Mouse (Mus musculus) forebrain, embryonic 15.5 days (tissue): ENCODE data around the gene 1700017D01Rik. TPM values are rescaled to one million over a fixed set of nuclear protein-coding genes. Genes with fewer than 3 reads are reported as not detected.
"Not testable (repeated sequence)": the region's sequence is repeated elsewhere in the genome, so short reads cannot be mapped to it uniquely, and the experiment has no call there.

Experiments
- ATAC-seq: fragments of 200-750 bp; cut with Nextera tagmentation; replicated peaks from 2 replicates; pipeline ENCODE4 v1.8.0; 2017; ENCODE audit warnings: mild to moderate bottlenecking, moderate TSS enrichment, moderate library complexity
- H3K27ac ChIP-seq: fragments of 300-500 bp; sonication (generic); replicated peaks from 2 replicates; pipeline ENCODE4 v1.5.1; 2015; ENCODE audit warnings: mild to moderate bottlenecking, inconsistent platforms
- H3K27me3 ChIP-seq: fragments of 300-500 bp; sonication (generic); 2 replicates; pipeline ENCODE4 v1.6.1; 2015; ENCODE audit warnings: inconsistent platforms
- H3K36me3 ChIP-seq: fragments of 300-500 bp; sonication (generic); 2 replicates; pipeline ENCODE4 v1.6.1; 2015; ENCODE audit warnings: mild to moderate bottlenecking, inconsistent platforms
- H3K4me1 ChIP-seq: fragments of 300-500 bp; sonication (generic); 2 replicates; pipeline ENCODE4 v1.6.1; 2015; ENCODE audit warnings: inconsistent platforms
- H3K4me2 ChIP-seq: fragments of 300-500 bp; sonication (generic); replicated peaks from 2 replicates; pipeline ENCODE4 v1.6.1; 2015; ENCODE audit warnings: mild to moderate bottlenecking, inconsistent platforms
- H3K4me3 ChIP-seq: fragments of 300-500 bp; sonication (generic); 2 replicates; pipeline ENCODE4 v1.5.1; 2015; ENCODE audit warnings: mild to moderate bottlenecking, inconsistent platforms
- H3K9ac ChIP-seq: fragments of 300-500 bp; sonication (generic); replicated peaks from 2 replicates; pipeline ENCODE4 v1.6.1; 2015; ENCODE audit warnings: mild to moderate bottlenecking, inconsistent platforms
- H3K9me3 ChIP-seq: fragments of 300-500 bp; sonication (generic); 2 replicates; pipeline ENCODE4 v1.6.1; 2016; ENCODE audit warnings: inconsistent platforms
- WGBS: fragments of 180-500 bp; shearing (Covaris S2); methylation state at CpG from one replicate; pipeline ENCODE4 v1.1.7; 2015; ENCODE audit warnings: mixed read lengths; 5-methylcytosine and 5-hydroxymethylcytosine counted together
- polyA plus RNA-seq: library from polyadenylated mRNA; unstranded; fragments of >200 nt; fragmentation: Nextera tagmentation; extraction: Ambion mirVana; gene quantifications from 2 replicates; pipeline ENCODE4 v1.2.1, GENCODE M21; 2015

The 1700017D01Rik gene
- polyA plus RNA-seq, 1 experiment from 2014 or later: not detected

DNA sequence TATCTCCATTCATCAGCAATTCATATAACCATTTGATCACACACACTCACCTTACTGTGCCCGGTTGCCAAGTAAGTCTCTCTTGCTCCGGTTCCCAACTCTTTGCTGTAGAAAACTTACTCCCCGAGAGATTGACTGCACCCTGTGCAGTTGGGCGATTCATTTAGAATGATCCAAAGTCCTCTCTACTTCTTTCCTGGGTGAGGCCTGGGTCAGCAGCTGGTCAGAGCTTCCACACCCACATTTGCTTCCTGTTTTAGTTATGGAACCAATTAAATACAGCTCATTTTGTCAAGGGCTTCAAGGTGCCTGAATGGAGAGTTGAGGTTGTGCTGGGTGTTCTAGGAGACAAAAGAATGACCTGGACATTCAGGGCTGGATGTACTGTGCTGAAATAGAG lies 49.7 kb downstream of the 1700017D01Rik start, which contains the start of gene Ms4a8a:
Gene Ms4a8a, minus strand, starts transcription at position 169 of the 400 bp plus-strand sequence.
- Histone ChIP-seq H3K4me2 (no peak within 1 kb of the TSS), H3K4me3 (no peak within 1 kb of the TSS), H3K4me1 (no peaks in the 10 kb centered on the region), H3K9me3 (no peaks in the 10 kb centered on the region), H3K9ac (no peak within 1 kb of the TSS), H3K36me3 (no peaks in the 10 kb centered on the region), H3K27me3 (no peaks in the 10 kb centered on the region), H3K27ac (no peak within 1 kb of the TSS)
- ATAC-seq: no peak
- 83% methylated on average over 4 of the region's 4 CpGs for WGBS

DNA sequence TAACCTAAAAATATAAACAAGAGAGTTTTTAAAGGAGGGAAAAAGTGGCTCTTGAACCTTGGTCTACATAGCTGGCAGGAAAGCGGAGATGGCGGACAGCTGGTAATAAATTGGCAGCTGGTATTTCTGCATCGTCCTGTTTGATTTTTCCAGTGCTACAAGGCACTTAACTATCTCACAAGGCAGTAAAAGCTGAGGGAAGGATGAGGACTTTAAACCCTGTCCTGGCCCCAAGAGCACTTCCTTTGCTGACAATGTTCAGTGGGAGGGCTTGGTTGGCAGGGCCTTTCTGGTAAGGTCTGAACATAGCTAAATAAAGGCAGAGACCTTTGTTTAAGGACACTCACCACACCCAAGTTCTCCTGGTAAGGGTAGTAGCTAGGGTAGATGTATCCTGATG lies 60.3 kb downstream of the 1700017D01Rik start:
- Histone ChIP-seq H3K36me3 (no peaks in the 10 kb centered on the region), H3K27ac (no peak overlapping the region), H3K9me3 (no peaks in the 10 kb centered on the region), H3K4me3 (no peak overlapping the region), H3K4me1 (no peaks in the 10 kb centered on the region), H3K27me3 (no peaks in the 10 kb centered on the region), H3K9ac (no peak overlapping the region), H3K4me2 (no peak overlapping the region)
- no peak for ATAC-seq
- 93% methylated on average over 3 of the region's 3 CpGs for WGBS

GRCm38 (mm10) chr19:11065202-11065875 lies 65.3 kb downstream of the 1700017D01Rik start:
- H3K27ac ChIP-seq: no peak overlapping the region
- no peaks in the 10 kb centered on the region for H3K9me3 ChIP-seq
- 88% methylated on average over 2 of the region's 2 CpGs for WGBS
- no peak overlapping the region for H3K4me3 ChIP-seq
- H3K36me3 ChIP-seq: no peaks in the 10 kb centered on the region
- H3K4me1 ChIP-seq: no peaks in the 10 kb centered on the region
- no peaks in the 10 kb centered on the region for H3K27me3 ChIP-seq
- H3K4me2 ChIP-seq: no peak overlapping the region
- ATAC-seq: no peak
- no peak overlapping the region for H3K9ac ChIP-seq

DNA sequence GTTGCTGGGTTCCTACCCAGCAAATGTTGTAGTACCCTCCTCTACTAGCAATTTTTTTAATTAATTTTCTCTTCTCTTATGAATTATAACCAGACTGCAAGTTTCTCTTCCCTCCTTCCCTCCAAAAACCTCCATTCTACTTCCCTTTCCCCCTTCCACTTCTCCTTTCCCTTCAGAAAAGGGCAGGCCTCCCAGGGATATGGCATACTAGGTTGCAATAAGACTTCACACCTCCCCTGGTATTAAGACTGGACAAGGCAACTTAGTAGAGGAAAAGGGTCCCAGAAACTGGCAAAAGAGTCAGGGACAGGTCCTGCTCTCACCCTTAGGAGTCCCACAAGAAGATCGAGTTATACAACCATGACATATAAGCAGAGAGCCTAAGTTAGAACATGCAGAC lies 69.8 kb downstream of the 1700017D01Rik start:
- H3K4me3 ChIP-seq: no peak overlapping the region
- no peak for ATAC-seq
- H3K27me3 ChIP-seq: no peaks in the 10 kb centered on the region
- no peak overlapping the region for H3K9ac ChIP-seq
- no peak overlapping the region for H3K27ac ChIP-seq
- H3K4me1 ChIP-seq: no peaks in the 10 kb centered on the region
- 93% methylated on average over 1 of the region's 1 CpGs for WGBS
- no peaks in the 10 kb centered on the region for H3K9me3 ChIP-seq
- no peaks in the 10 kb centered on the region for H3K36me3 ChIP-seq
- no peak overlapping the region for H3K4me2 ChIP-seq

DNA sequence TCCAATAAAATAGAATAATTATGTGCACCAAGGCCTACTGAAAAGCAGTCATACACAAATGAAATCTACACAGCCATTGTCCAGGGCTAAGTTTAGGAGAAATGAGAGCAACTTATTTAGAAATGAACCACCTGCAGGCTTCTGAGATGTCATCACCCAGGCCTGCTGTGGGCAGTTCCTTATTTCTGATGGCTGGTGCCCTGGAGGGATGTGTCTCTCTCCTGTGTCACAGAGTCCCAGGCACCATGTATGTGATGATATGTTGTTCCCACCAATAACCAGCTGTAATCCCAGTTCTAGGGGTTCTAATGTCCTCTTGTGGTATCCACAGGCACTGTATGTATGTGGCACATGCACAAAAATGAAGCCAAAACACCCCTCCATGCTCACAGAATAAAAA lies 70.7 kb downstream of the 1700017D01Rik start:
- Histone ChIP-seq H3K4me1 (no peaks in the 10 kb centered on the region), H3K9ac (no peak overlapping the region), H3K4me2 (no peak overlapping the region), H3K27ac (no peak overlapping the region), H3K9me3 (no peaks in the 10 kb centered on the region), H3K4me3 (no peak overlapping the region), H3K27me3 (no peaks in the 10 kb centered on the region), H3K36me3 (no peaks in the 10 kb centered on the region)
- ATAC-seq: no peak

GRCm38 (mm10) chr19:11055700-11056099 lies 75.0 kb downstream of the 1700017D01Rik start:
- not testable (repeated sequence) for H3K36me3 ChIP-seq, ATAC-seq, H3K27me3 ChIP-seq, H3K27ac ChIP-seq, H3K9me3 ChIP-seq, H3K9ac ChIP-seq, H3K4me1 ChIP-seq, H3K4me2 ChIP-seq, H3K4me3 ChIP-seq
- WGBS: 95% methylated on average over 1 of the region's 1 CpGs

GRCm38 (mm10) chr19:11053277-11053676 lies 77.4 kb downstream of the 1700017D01Rik start:
- no peak for ATAC-seq
- Histone ChIP-seq H3K9ac (no peak overlapping the region), H3K4me1 (no peaks in the 10 kb centered on the region), H3K9me3 (no peaks in the 10 kb centered on the region), H3K4me3 (no peak overlapping the region), H3K27me3 (no peaks in the 10 kb centered on the region), H3K36me3 (no peaks in the 10 kb centered on the region), H3K27ac (no peak overlapping the region), H3K4me2 (no peak overlapping the region)
- WGBS: 67% methylated on average over 3 of the region's 3 CpGs

GRCm38 (mm10) chr19:11052877-11053276 lies 77.8 kb downstream of the 1700017D01Rik start:
- H3K27ac ChIP-seq: no peak overlapping the region
- no peak overlapping the region for H3K4me2 ChIP-seq
- H3K27me3 ChIP-seq: no peaks in the 10 kb centered on the region
- no peak overlapping the region for H3K4me3 ChIP-seq
- H3K36me3 ChIP-seq: no peaks in the 10 kb centered on the region
- H3K9ac ChIP-seq: no peak overlapping the region
- no peaks in the 10 kb centered on the region for H3K4me1 ChIP-seq
- H3K9me3 ChIP-seq: no peaks in the 10 kb centered on the region
- WGBS: 71% methylated on average over 5 of the region's 5 CpGs
- ATAC-seq: no peak

DNA sequence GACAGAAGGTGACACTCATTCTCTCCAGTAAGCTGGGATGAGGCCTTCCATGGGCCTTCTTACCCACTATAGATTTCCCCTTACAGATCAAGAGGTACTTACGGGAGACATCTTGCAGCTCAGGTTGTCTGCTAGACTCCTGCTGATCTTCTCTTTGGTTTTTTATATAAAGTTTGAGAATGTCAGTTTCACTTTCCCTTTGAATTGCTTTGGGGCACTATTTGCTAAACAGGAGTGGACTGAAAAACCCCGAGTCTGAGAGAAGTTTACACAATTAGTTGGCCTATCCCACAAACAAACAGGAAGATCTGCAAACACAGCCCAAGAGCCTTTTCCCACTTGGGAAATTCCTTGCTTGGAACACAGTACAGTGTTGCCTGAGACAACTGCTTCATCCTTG lies 80.4 kb downstream of the 1700017D01Rik start:
- WGBS: 73% methylated on average over 2 of the region's 2 CpGs
- ATAC-seq: no peak

DNA sequence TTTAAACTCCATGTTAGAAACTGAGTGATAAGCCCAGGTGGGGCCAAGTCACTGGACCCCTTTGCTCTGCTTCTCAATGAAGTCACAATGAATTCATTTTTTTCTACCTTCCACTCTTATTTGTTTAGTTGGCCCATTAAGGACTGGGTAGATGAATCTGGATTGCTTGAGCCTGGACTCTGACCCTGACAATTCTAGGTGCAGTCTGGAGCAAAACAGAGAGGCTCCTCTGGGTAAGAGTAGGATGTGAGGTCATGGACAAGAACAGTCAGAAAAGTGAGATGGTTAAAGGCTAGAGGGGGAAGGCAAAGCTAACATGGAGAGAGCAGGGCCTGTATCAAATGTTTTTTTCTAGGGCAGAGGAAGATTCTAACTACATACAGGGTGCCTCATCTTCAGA lies 81.2 kb downstream of the 1700017D01Rik start:
- Histone ChIP-seq H3K4me3 (no peak overlapping the region), H3K27ac (no peak overlapping the region), H3K4me2 (no peak overlapping the region), H3K9me3 (no peaks in the 10 kb centered on the region), H3K9ac (no peak overlapping the region), H3K27me3 (no peaks in the 10 kb centered on the region), H3K4me1 (no peaks in the 10 kb centered on the region), H3K36me3 (no peaks in the 10 kb centered on the region)
- no peak for ATAC-seq

More for the DNA sequence above, 80.4 kb downstream of the 1700017D01Rik start:
- Histone ChIP-seq H3K9me3 (no peaks in the 10 kb centered on the region), H3K4me3 (no peak overlapping the region), H3K4me2 (no peak overlapping the region), H3K9ac (no peak overlapping the region), H3K27me3 (no peaks in the 10 kb centered on the region), H3K27ac (no peak overlapping the region), H3K36me3 (no peaks in the 10 kb centered on the region), H3K4me1 (no peaks in the 10 kb centered on the region)

DNA sequence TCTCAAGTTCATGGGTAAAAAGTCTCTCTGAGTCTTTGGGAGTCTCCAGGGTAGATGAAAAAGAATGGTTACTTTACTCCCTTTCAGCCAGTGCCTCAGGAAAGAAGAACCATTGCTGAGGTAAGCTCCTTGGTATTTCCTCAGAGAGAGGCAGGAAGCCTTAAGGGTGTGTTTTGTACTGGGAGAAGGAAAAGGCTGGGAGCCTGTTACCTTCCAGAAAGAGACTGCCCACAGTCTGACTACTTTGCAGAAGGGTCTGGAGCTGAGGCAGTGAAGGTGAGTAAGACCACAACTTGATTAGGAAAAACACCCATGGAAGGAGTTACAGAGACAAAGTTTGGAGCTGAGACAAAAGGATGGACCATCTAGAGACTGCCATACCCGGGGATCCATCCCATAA lies 82.2 kb downstream of the 1700017D01Rik start:
- no peaks in the 10 kb centered on the region for H3K27me3 ChIP-seq
- no peak overlapping the region for H3K27ac ChIP-seq
- no peak overlapping the region for H3K4me2 ChIP-seq
- no peaks in the 10 kb centered on the region for H3K36me3 ChIP-seq
- no peak overlapping the region for H3K9ac ChIP-seq
- no peak for ATAC-seq
- no peaks in the 10 kb centered on the region for H3K9me3 ChIP-seq
- 70% methylated on average over 1 of the region's 1 CpGs for WGBS
- no peaks in the 10 kb centered on the region for H3K4me1 ChIP-seq
- no peak overlapping the region for H3K4me3 ChIP-seq

DNA sequence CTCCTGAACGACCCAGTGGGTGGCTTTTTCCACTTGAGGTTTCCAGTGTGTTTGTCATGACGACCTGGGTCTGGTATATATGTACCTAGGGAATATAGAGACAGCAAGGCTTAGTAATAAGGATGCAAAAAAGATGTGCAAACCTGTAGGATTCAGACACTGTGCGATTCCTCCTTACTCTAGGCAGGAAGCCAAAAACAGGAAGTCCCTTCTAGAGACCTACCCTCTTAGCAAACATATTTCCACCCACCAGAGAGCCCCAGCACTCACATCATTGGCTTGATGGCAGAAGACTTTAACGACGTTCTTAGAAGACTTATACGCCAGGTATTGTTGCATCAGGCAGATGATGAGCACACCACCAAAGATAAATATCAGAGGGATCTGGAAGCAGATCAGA lies 82.7 kb downstream of the 1700017D01Rik start:
- H3K9ac ChIP-seq: no peak overlapping the region
- H3K36me3 ChIP-seq: no peaks in the 10 kb centered on the region
- no peak overlapping the region for H3K4me2 ChIP-seq
- no peaks in the 10 kb centered on the region for H3K27me3 ChIP-seq
- no peak overlapping the region for H3K4me3 ChIP-seq
- WGBS: 80% methylated on average over 6 of the region's 6 CpGs
- H3K9me3 ChIP-seq: no peaks in the 10 kb centered on the region
- H3K27ac ChIP-seq: no peak overlapping the region
- no peaks in the 10 kb centered on the region for H3K4me1 ChIP-seq
- ATAC-seq: no peak
